Mouse (Mus musculus): ENCODE data around the gene Ifitm6. TPM values are rescaled to one million over a fixed set of nuclear protein-coding genes. Genes with fewer than 3 reads are reported as not detected.

Gene Ifitm6
- total and polyA plus RNA-seq, 3 experiments: not detected

DNA sequence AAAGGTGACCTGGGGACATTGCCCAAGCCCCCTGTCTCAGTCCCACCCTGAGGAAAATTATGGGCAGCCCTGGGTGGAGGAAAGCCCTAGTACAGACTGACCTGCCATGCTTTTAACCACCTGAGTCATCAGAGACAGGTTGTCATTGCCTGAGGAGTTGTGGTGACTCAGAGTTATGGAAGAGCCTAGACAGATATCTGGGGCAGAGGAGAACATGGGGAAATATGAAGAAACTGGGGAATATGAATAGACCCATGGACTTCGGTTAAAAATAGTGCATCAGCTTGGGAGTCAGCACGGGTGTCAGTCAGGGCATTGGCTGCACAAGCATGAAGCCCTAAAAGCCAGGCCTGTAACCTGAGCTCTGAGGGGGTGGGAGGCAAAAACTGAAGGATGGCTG lies 31.6 kb upstream of the Ifitm6 start:
- H3K4me3 ChIP-seq (replicated peaks in 1 of 3; ENCODE audit: low read depth in 2 of 3, low read length in 2 of 3, poor library complexity in 1 of 3): no peak overlapping the region

GRCm38 (mm10) chr7:141048226-141049218 lies 30.8 kb upstream of the Ifitm6 start:
- TF ChIP-seq MEF2A (IDR thresholded peaks at IDR 0.05; ENCODE audit: borderline replicate concordance, low read depth, low read length) (0 out of 2 replicates have a peak, but pooled peaks have one; percentile 27), BHLHE40 (IDR thresholded peaks at IDR 0.05; ENCODE audit: low read depth, low read length) (peak; percentile 23; the same call in 1 of the 2 replicates), ELF1 (IDR thresholded peaks at IDR 0.05; ENCODE audit: low read depth, low read length) (peak; percentile 43; the same call in 1 of the 2 replicates), NELFE (IDR thresholded peaks at IDR 0.05; ENCODE audit: low read depth, low read length) (0 out of 2 replicates have a peak, but pooled peaks have one; percentile 40), MYC (IDR thresholded peaks at IDR 0.05; ENCODE audit: low read depth, low read length) (0 out of 2 replicates have a peak, but pooled peaks have one; percentile 7), SMC3 (IDR thresholded peaks at IDR 0.05; ENCODE audit: low read depth, low read length) (peak; percentile 99), ZC3H11A (IDR thresholded peaks at IDR 0.05; ENCODE audit: low read depth, low read length) (peak; percentile 99), PAX5 (IDR thresholded peaks at IDR 0.05; ENCODE audit: low read length) (no peak), MAFK (IDR thresholded peaks at IDR 0.05; ENCODE audit: insufficient replicate concordance, low read length) (no peak), NRF1 (IDR thresholded peaks at IDR 0.05; ENCODE audit: low read depth, low read length) (no peak), ZNF384 (IDR thresholded peaks at IDR 0.05; ENCODE audit: low read depth, low read length) (peak; percentile 18; the same call in 1 of the 2 replicates), USF2 (conservative IDR thresholded peaks at IDR 0.05; ENCODE audit: low read depth, low read length) (no peak), RCOR1 (conservative IDR thresholded peaks at IDR 0.05; ENCODE audit: low read depth, low read length) (0 out of 2 replicates have a peak, but pooled peaks have one; percentile 25), TCF12 (IDR thresholded peaks at IDR 0.05; ENCODE audit: low read depth, low read length) (0 out of 2 replicates have a peak, but pooled peaks have one; percentile 18), CHD1 (IDR thresholded peaks at IDR 0.05; ENCODE audit: low read depth, low read length) (no peak), MXI1 (IDR thresholded peaks at IDR 0.05; ENCODE audit: low read depth, low read length) (peak; percentile 67), MAZ (IDR thresholded peaks at IDR 0.05; ENCODE audit: low read depth, low read length) (peak; percentile 89), RAD21 (IDR thresholded peaks at IDR 0.05; ENCODE audit: low read depth, low read length) (peak; percentile 97), IRF4 (IDR thresholded peaks at IDR 0.05; ENCODE audit: low read depth, low read length) (peak; percentile 63), CTCF (conservative IDR thresholded peaks at IDR 0.05 in 1 of 2, IDR thresholded peaks at IDR 0.05 in 1 of 2; ENCODE audit: low read depth in 2 of 2, low read length in 2 of 2) (peak; percentile 35 to 99; a peak in 3 of 4 replicates), HCFC1 (IDR thresholded peaks at IDR 0.05; ENCODE audit: low read depth, low read length) (peak; percentile 22; the same call in 1 of the 2 replicates), E2F4 (IDR thresholded peaks at IDR 0.05; ENCODE audit: insufficient replicate concordance, low read depth, low read length) (peak; percentile 76; the same call in 1 of the 2 replicates), UBTF (IDR thresholded peaks at IDR 0.05; ENCODE audit: low read depth, low read length) (no peak), CHD2 (IDR thresholded peaks at IDR 0.05; ENCODE audit: low read length) (0 out of 2 replicates have a peak, but pooled peaks have one; percentile 16)
- Histone ChIP-seq H3K27me3 (replicated peaks) (peaks cover 6% of the 10 kb centered on the region), H3K9me3 (replicated peaks; ENCODE audit: low read length) (peaks cover 4% of the 10 kb centered on the region), H3K27ac (ENCODE audit: insufficient read depth, low read depth) (0 out of 2 replicates have a peak overlapping the region, but pooled peaks have one; percentile 11), H3K4me2 (ENCODE audit: insufficient read depth, low read depth, poor library complexity, severe bottlenecking) (peak overlapping the region; percentile 97), H3K9ac (ENCODE audit: insufficient read depth, low read depth) (peak overlapping the region; percentile 45), H3K79me2 (replicated peaks; ENCODE audit: control insufficient read depth, extremely low read depth, insufficient read depth, poor library complexity, severe bottlenecking) (no peaks in the 10 kb centered on the region), H3K4me3 (replicated peaks in 1 of 3; ENCODE audit: low read depth in 2 of 3, low read length in 2 of 3, poor library complexity in 1 of 3) (peak overlapping the region in 2 of 3 experiments; percentile 36 to 39), H3K36me3 (replicated peaks in 1 of 2; ENCODE audit: control insufficient read depth in 1 of 2, insufficient read depth in 1 of 2, low read length in 1 of 2) (no peaks in the 10 kb centered on the region), H3K4me1 (ENCODE audit: control insufficient read depth in 1 of 2, insufficient read depth in 2 of 2) (peaks cover 8 to 23% of the 10 kb centered on the region in 2 experiments)
- dilution Hi-C loops (cut with MboI; ENCODE audit: extremely low pct_ligation_motif_present, extremely low pct_unique_long_range_greater_than_20kb, low sequenced_read_pairs) (no loop called here), in situ Hi-C loops (cut with MboI; ENCODE audit: low pct_ligation_motif_present, low pct_unique_long_range_greater_than_20kb, low sequenced_read_pairs) (loop anchor here (5.0 kb wide), 1 partner anchor 36 kb away; the partner anchor contains the start of gene Ifitm3)
- peak; percentile 95 for DNase-seq (ENCODE audit: extremely low read depth)

More for the DNA sequence above, 31.6 kb upstream of the Ifitm6 start:
- Histone ChIP-seq H3K36me3 (replicated peaks in 1 of 2; ENCODE audit: control insufficient read depth in 1 of 2, insufficient read depth in 1 of 2, low read length in 1 of 2) (no peaks in the 10 kb centered on the region), H3K9ac (ENCODE audit: insufficient read depth, low read depth) (no peak overlapping the region), H3K4me1 (ENCODE audit: control insufficient read depth in 1 of 2, insufficient read depth in 2 of 2) (peaks cover 8 to 23% of the 10 kb centered on the region in 2 experiments), H3K4me2 (ENCODE audit: insufficient read depth, low read depth, poor library complexity, severe bottlenecking) (no peak overlapping the region), H3K79me2 (replicated peaks; ENCODE audit: control insufficient read depth, extremely low read depth, insufficient read depth, poor library complexity, severe bottlenecking) (no peaks in the 10 kb centered on the region), H3K9me3 (replicated peaks; ENCODE audit: low read length) (peaks cover 4% of the 10 kb centered on the region), H3K27me3 (replicated peaks) (peaks cover 10% of the 10 kb centered on the region), H3K27ac (ENCODE audit: insufficient read depth, low read depth) (no peak overlapping the region)
- in situ Hi-C loops (cut with MboI; ENCODE audit: low pct_ligation_motif_present, low pct_unique_long_range_greater_than_20kb, low sequenced_read_pairs) (loop anchor here (5.0 kb wide), 1 partner anchor 37 kb away; the partner anchor contains the start of gene Ifitm3), dilution Hi-C loops (cut with MboI; ENCODE audit: extremely low pct_ligation_motif_present, extremely low pct_unique_long_range_greater_than_20kb, low sequenced_read_pairs) (no loop called here)
- TF ChIP-seq MEF2A (IDR thresholded peaks at IDR 0.05; ENCODE audit: borderline replicate concordance, low read depth, low read length) (no peak), RCOR1 (conservative IDR thresholded peaks at IDR 0.05; ENCODE audit: low read depth, low read length) (no peak), JUN (IDR thresholded peaks at IDR 0.05; ENCODE audit: insufficient read depth, low read depth, low read length) (no peak), ZMIZ1 (IDR thresholded peaks at IDR 0.05; ENCODE audit: low read depth, low read length) (no peak), POLR2AphosphoS2 (IDR thresholded peaks at IDR 0.05; ENCODE audit: low read depth, low read length) (no peak)
- no peak for DNase-seq (ENCODE audit: extremely low read depth)
